Mouse (Mus musculus): Measurements from ENCODE around the gene D7Ertd443e. TPM values are rescaled to one million over a fixed set of nuclear protein-coding genes. Genes with fewer than 3 reads are reported as not detected.

D7Ertd443e gene
- total and polyA plus RNA-seq, 2 experiments from 2014 or later, result 0.30 to 0.57 TPM

DNA sequence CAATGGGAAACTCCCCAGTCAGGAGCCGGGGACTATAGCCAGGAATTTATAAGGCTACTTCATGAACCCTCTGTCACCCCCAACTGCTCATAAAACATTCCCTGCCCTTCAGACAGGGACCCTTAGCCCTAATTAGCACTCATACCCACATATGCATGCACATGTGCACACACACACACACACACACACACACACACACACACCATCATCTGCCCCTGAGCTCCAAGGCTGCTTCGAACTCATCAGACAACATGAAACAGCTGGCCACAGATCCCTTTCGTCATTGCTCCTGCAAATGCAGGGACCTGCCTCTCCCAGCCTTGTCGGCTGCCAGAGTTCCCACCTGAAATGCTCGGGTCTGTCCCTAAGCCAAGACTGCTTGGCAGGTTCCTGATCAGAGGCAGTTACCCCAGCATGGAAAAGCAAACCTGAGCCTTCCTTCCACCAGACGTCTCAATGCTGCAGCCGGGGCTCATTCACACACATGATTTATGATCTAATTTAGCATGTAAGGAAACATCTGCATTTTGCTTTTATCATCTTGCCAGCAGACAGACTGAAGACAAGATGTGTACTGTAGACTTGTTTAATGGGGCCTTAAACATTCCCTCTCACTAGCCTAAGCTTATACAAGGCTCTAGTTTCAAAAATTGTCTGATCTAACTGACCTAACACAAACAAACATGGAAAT is 95.7 kb downstream of the D7Ertd443e start:
- no peak overlapping the region for H3K27ac ChIP-seq (ENCODE audit: low read depth)
- no peak for TF ChIP-seq CTCF (IDR thresholded peaks at IDR 0.05; ENCODE audit: low read depth)
- TF ChIP-seq EP300 (IDR thresholded peaks at IDR 0.05; ENCODE audit: low read depth), result no peak
- H3K4me1 ChIP-seq (ENCODE audit: control insufficient read depth, insufficient read depth), result peaks cover 9% of the 10 kb centered on the region; the same call in 1 of the 2 replicates
- 60% methylated on average over 7 of the region's 7 CpGs for WGBS
- no peaks in the 10 kb centered on the region for H3K27me3 ChIP-seq (ENCODE audit: control insufficient read depth, insufficient read depth, low read length)
- no peak overlapping the region for H3K9ac ChIP-seq (replicated peaks; ENCODE audit: low read depth, low read length)
- no peak overlapping the region for H3K4me3 ChIP-seq (ENCODE audit: low read depth, low read length)
- DNase-seq (ENCODE audit: low spot score), result no peak
- H3K36me3 ChIP-seq (replicated peaks; ENCODE audit: control insufficient read depth, insufficient read depth, low read length), result no peaks in the 10 kb centered on the region
- H3K4me2 ChIP-seq (ENCODE audit: low read depth, low read length), result no peak overlapping the region
- ATAC-seq (ENCODE audit: insufficient read depth, low read depth), result no peak
- H3K9me3 ChIP-seq (replicated peaks; ENCODE audit: control insufficient read depth, low read length), result 0 out of 2 replicates have a peak, but pooled peaks cover 4% of the 10 kb centered on the region

- Histone ChIP-seq H3K27me3 (ENCODE audit: control insufficient read depth, insufficient read depth, low read length) (no peaks in the 10 kb centered on the region), H3K4me3 (ENCODE audit: low read depth, low read length) (no peak overlapping the region), H3K4me2 (ENCODE audit: low read depth, low read length) (no peak overlapping the region), H3K9me3 (replicated peaks; ENCODE audit: control insufficient read depth, low read length) (0 out of 2 replicates have a peak, but pooled peaks cover 3% of the 10 kb centered on the region), H3K9ac (replicated peaks; ENCODE audit: low read depth, low read length) (no peak overlapping the region), H3K36me3 (replicated peaks; ENCODE audit: control insufficient read depth, insufficient read depth, low read length) (no peaks in the 10 kb centered on the region), H3K4me1 (ENCODE audit: control insufficient read depth, insufficient read depth) (peaks cover 9% of the 10 kb centered on the region; the same call in 1 of the 2 replicates), H3K27ac (ENCODE audit: low read depth) (no peak overlapping the region)
- TF ChIP-seq CTCF (IDR thresholded peaks at IDR 0.05; ENCODE audit: low read depth) (no peak), EP300 (IDR thresholded peaks at IDR 0.05; ENCODE audit: low read depth) (no peak)
- DNase-seq (ENCODE audit: low spot score) (no peak), ATAC-seq (ENCODE audit: insufficient read depth, low read depth) (no peak)
- WGBS, result 86% methylated on average over 5 of the region's 5 CpGs
These were observed 96.3 kb downstream of the D7Ertd443e start for GRCm38 (mm10) chr7:134289126-134289525.

DNA sequence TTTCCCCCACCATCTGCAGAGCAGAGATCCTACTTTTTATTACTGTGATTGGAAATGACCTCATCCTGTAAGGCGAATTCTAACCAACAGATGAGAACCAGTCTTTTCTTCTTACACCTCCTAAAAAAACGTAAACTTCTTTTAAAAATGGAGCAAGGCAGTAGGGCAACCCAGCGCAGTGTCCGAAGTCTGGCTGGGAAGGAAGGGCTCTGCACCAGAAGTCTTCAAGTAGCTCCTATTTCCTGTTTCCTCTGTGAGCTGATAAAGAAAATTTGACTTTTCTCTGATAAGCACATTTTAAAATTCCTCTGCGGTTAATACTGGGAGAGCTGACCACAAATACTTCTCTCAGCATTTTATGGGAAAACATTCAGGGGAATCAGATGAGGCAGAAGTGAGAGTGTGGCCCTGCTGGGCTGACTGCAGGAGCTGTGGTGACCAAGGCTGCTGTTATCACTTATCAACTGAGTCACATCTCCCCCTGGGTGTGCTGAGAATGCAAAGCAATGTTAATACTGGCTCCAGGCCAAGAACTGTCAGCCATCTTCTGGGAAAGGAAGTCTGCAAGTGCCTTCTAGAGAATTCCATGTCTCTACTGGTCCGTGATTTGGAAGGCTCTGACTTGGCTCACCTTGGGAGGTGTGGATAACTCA is 97.8 kb downstream of the D7Ertd443e start:
- TF ChIP-seq CTCF (IDR thresholded peaks at IDR 0.05; ENCODE audit: low read depth), result no peak
- no peak for TF ChIP-seq EP300 (IDR thresholded peaks at IDR 0.05; ENCODE audit: low read depth)
- ATAC-seq (ENCODE audit: insufficient read depth, low read depth) (no peak), DNase-seq (ENCODE audit: low spot score) (peak; percentile 46)
- H3K27me3 ChIP-seq (ENCODE audit: control insufficient read depth, insufficient read depth, low read length), result no peaks in the 10 kb centered on the region
- H3K9me3 ChIP-seq (replicated peaks; ENCODE audit: control insufficient read depth, low read length), result no peaks in the 10 kb centered on the region
- peaks cover 9% of the 10 kb centered on the region; the same call in 1 of the 2 replicates for H3K4me1 ChIP-seq (ENCODE audit: control insufficient read depth, insufficient read depth)
- H3K36me3 ChIP-seq (replicated peaks; ENCODE audit: control insufficient read depth, insufficient read depth, low read length), result no peaks in the 10 kb centered on the region
- WGBS, result 35% methylated on average over 6 of the region's 6 CpGs
- H3K9ac ChIP-seq (replicated peaks; ENCODE audit: low read depth, low read length), result no peak overlapping the region
- no peak overlapping the region for H3K27ac ChIP-seq (ENCODE audit: low read depth)
- no peak overlapping the region for H3K4me2 ChIP-seq (ENCODE audit: low read depth, low read length)
- H3K4me3 ChIP-seq (ENCODE audit: low read depth, low read length), result no peak overlapping the region

DNA sequence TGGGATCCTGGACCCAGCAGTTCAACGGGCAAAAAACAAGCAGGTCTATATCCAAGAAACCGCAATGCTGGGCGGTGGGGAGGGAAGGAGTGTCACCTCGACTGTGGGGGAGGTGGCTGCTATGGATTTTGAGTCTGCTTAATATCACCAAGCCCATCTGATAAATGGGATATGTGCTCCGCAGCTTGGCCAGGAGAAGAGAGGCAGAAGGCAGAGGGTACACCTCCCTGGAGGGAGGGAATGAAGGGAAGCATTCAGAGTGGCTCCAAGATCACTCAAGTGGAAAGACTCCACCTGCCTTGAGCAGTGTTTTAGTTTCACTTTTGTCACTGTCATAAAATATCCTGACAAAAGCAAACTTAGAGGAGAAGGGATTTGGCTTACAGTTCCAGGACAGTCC is 112.5 kb downstream of the D7Ertd443e start:
- Histone ChIP-seq H3K9me3 (replicated peaks; ENCODE audit: control insufficient read depth, low read length) (no peaks in the 10 kb centered on the region), H3K9ac (replicated peaks; ENCODE audit: low read depth, low read length) (no peak overlapping the region), H3K27me3 (ENCODE audit: control insufficient read depth, insufficient read depth, low read length) (no peaks in the 10 kb centered on the region), H3K4me2 (ENCODE audit: low read depth, low read length) (no peak overlapping the region), H3K27ac (ENCODE audit: low read depth) (no peak overlapping the region), H3K4me3 (ENCODE audit: low read depth, low read length) (no peak overlapping the region), H3K36me3 (replicated peaks; ENCODE audit: control insufficient read depth, insufficient read depth, low read length) (no peaks in the 10 kb centered on the region), H3K4me1 (ENCODE audit: control insufficient read depth, insufficient read depth) (no peaks in the 10 kb centered on the region)
- WGBS, result 74% methylated on average over 5 of the region's 5 CpGs
- ATAC-seq (ENCODE audit: insufficient read depth, low read depth), result no peak
- DNase-seq (ENCODE audit: low spot score), result no peak
- no peak for TF ChIP-seq CTCF (IDR thresholded peaks at IDR 0.05; ENCODE audit: low read depth)
- no peak for TF ChIP-seq EP300 (IDR thresholded peaks at IDR 0.05; ENCODE audit: low read depth)

- H3K4me1 ChIP-seq (ENCODE audit: control insufficient read depth, insufficient read depth), result no peaks in the 10 kb centered on the region
- 76% methylated on average over 4 of the region's 4 CpGs for WGBS
- DNase-seq (ENCODE audit: low spot score) (no peak), ATAC-seq (ENCODE audit: insufficient read depth, low read depth) (no peak)
- no peaks in the 10 kb centered on the region for H3K9me3 ChIP-seq (replicated peaks; ENCODE audit: control insufficient read depth, low read length)
- H3K36me3 ChIP-seq (replicated peaks; ENCODE audit: control insufficient read depth, insufficient read depth, low read length), result no peaks in the 10 kb centered on the region
- no peaks in the 10 kb centered on the region for H3K27me3 ChIP-seq (ENCODE audit: control insufficient read depth, insufficient read depth, low read length)
- no peak overlapping the region for H3K4me2 ChIP-seq (ENCODE audit: low read depth, low read length)
- no peak overlapping the region for H3K4me3 ChIP-seq (ENCODE audit: low read depth, low read length)
- H3K9ac ChIP-seq (replicated peaks; ENCODE audit: low read depth, low read length), result no peak overlapping the region
- H3K27ac ChIP-seq (ENCODE audit: low read depth), result no peak overlapping the region
- no peak for TF ChIP-seq CTCF (IDR thresholded peaks at IDR 0.05; ENCODE audit: low read depth)
- TF ChIP-seq EP300 (IDR thresholded peaks at IDR 0.05; ENCODE audit: low read depth), result no peak
These were observed 113.0 kb downstream of the D7Ertd443e start for GRCm38 (mm10) chr7:134272421-134272820.

Measured in heart, postnatal 0 days (tissue).